Mouse (Mus musculus): ENCODE data around the gene Pcyox1.

Gene Pcyox1

DNA sequence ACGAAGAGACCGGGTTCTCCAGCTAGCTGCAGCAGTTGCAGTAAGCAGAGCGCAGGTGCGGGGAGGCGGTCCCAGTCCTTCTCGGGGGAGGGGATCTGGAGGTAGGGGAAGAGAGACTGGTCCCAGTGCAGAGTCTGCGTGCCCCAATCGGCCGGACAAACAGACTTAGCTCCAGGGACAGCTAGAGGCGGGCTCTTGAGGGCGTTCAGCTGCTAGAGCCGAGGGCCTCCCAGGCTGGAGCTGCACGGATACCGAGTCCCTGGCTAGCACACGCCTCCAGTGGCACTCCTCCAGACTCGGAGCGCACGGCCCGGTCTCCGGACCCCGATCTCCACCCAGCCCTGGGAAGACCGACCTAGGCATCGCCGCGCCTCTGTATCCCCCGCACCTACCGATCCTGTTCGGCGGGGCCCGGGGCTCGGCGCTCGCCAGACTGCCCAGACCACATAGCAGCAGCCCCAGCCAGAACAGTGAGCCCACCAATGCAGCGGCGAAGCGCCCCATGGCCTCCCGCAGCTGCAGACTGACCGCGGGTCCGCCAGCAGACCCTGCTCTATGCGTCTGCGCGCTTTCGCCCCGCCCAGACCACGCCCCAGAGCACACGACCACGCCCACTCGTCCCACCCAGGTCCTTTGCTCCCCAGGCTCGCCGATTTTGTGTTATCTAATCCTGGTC lies at the start of gene Pcyox1:
Pcyox1 (minus strand) TSS at position 574 of the 676 bp plus-strand sequence.
- DNase-seq (ENCODE audit: low spot score), result peak; percentile 83

DNA sequence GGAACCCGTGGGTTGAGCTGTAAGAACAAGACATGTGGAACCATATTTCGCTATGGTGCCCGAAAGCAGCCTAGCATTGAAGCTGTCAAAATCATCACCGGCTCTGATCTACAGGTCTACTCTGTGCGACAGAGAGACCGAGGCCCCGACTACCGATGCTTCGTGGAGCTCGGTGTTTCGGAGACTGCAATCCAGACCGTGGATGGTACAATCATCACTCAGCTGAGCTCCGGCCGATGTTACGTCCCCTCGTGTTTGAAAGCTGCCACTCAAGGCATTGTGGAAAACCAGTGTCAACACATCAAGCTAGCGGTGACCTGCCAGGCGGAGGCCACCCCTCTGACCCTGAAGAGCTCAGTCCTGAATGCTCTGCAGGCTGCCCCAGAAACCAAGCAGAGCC lies 48.6 kb upstream of the Pcyox1 start:
- no peak for DNase-seq (ENCODE audit: low spot score)

DNA sequence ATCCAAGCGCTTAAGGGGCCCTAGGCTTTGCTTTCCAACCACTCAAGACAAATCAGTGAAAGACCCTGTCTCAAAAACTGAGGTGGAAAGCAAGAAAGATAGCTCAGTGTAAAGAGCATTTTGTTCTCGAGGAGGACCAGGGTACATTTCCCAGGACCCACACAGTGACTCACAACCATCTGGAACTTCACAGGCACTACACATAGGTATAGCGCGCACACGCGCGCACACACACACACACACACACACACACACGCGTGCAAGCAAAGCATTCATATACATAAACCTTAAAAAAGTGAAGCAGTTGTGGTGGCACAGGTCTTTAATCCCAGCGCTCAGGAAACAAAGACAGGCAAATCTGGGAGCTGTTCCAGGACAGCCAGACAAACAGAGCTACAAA lies 44.6 kb upstream of the Pcyox1 start:
- DNase-seq (ENCODE audit: low spot score), result no peak

DNA sequence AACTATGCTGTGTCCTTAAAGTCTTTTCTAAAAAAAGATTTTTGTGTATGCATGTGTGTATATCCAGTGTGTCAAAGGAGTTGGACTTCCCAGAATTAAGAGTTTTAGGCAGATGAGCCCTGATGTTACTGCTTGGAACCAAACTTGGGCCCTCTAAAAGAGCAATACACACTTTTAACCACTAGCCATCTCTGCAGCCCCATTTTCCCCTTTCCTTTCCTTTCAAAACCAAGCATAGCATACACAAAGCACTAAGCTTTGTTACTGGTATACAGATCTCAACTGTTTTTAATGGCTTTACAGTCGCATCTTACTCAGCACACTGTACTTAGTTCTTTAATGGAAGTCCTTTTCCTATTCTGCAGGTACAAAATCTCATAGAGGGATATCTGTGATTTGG lies 42.6 kb upstream of the Pcyox1 start:
- DNase-seq (ENCODE audit: low spot score), result no peak

DNA sequence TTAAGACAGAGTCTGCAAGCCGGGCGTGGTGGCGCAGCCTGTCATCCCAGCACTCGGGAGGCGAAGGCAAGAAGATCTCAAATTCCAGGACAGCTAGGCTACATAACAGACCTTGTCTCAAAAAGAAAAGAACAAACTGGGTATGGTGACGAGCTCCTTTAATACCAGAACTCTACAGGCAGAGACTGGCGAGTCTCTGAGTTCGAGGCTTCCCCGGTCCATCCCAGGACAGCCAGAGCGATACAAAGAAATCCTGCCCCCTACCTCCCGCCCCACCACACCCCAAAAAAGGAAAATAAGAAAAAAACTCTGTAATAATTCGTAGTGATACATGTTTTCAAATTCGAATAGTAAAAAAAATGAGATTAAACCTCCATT lies 42.2 kb upstream of the Pcyox1 start:
- DNase-seq (ENCODE audit: low spot score), result no peak

DNA sequence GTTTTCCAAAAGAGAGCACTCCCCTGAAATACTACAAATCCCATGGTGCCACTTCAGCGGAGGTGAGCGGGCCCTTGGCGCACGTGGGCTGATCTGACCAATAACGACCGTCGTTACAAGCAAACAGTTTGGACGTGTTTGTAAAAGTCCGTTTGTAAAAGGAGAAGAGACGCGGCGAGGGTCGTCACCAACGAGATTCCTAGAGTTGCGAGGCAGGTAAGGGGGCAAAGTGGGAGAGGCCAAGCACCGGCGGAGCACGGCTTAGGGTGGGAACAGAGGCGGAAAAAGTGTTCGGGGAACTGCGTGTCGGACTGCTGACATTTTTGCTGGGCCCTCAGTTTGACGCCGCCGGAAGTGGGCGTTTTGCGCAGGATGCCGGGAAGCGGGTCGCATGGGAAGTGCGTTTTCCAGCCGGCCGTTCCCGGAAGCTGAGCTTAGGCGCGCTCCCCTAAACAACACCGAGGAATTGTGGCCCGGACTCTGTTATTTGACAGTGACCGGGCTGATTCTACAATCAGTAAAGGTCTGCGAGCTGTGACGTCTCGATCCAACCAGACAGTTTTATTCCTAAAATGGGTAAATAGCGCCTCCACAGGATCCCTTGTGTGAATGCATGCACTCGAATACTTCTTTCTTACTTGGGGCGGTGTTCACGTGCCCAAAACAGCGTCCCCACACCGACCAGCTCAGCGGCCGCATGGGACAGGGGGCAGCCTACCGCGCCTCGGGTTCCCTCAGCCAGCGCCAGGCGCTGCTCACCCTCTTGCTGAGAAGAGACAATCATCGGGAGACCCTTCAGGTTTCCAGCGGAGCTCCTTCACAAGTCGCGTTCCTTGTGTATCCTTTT lies 41.5 kb upstream of the Pcyox1 start, which contains the start of gene C87436:
C87436 (plus strand) TSS at position 103 of the 847 bp plus-strand sequence.
- peak; percentile 87 for DNase-seq (ENCODE audit: low spot score)

DNA sequence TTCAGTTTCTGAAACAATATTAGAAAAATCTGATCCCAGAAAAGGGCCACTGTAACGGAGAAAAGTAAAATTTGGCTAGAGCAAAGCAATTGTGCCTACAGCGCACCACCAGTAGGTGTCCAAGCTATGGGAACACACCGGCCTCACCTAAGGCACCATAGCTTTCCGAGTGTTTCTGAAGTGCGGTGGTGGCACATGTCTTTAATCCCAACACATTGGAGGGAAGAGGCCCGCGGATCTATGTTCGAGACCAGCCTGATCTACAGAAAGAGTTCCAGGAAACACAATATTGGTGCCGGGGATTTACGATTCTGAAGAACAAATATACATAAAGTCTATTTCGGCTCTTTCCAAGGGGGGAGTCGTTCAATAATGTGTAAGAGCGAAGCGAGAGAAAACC lies 40.8 kb upstream of the Pcyox1 start:
- DNase-seq (ENCODE audit: low spot score), result peak; percentile 20

DNA sequence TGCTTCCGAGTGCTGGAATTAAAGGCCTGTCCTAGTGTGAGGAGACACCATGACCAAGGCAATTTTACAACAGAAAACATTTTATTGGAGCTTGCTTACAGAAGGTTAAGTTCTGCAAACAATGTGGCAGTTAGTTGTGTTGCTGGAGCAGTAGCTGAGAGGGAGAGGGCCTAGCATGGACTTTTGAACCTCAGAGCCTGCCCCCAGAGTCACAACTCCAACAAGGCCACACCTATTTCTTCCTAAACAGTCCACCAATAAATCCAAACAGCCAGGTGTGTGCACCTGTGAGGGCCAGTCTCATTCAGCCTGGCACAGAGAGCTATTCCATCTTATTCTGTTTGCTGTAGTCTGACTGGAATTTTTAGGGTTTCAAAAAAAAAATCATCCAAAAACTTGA lies 36.7 kb upstream of the Pcyox1 start:
- no peak for DNase-seq (ENCODE audit: low spot score)

DNA sequence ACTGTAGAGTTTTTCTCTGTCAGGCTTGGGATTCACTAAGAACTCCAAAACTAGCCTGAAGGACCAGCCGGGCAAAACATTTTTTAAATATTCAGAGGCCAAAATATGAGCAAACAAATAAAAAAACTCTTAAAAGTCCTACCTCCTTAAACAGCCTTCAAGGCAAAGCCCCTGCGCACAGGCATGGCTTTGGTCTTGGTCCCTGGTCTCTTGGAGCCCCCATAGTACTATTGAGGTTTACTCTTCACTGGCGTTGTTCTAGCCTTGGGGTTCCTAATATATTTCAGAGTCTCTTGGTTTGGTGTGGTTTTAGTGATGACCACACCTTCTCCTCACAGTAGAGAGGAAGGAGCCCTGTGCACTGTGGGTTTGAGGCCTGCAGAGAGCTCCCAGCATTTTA lies 34.6 kb upstream of the Pcyox1 start:
- no peak for DNase-seq (ENCODE audit: low spot score)

DNA sequence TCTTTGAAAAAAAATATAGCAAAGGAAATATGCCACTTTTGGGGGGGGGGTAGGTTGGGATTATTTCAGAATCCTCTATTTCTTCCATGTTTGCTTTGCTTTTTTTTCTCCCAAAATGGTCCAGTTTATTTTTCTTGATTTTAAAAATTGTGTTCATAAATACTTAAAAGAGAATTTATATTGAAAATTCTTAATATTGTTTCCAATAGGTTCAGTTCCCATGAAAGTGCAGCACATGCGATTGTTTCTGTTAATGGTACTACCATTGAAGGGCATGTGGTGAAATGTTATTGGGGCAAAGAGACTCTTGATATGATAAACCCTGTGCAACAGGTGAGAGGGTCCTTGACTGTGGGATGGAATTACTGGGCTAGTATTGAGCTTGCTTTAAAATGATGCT lies 29.4 kb upstream of the Pcyox1 start, which contains the start of gene Gm44790:
Gm44790 (plus strand) TSS at position 301 of the 400 bp plus-strand sequence.
- DNase-seq (ENCODE audit: low spot score), result no peak

DNA sequence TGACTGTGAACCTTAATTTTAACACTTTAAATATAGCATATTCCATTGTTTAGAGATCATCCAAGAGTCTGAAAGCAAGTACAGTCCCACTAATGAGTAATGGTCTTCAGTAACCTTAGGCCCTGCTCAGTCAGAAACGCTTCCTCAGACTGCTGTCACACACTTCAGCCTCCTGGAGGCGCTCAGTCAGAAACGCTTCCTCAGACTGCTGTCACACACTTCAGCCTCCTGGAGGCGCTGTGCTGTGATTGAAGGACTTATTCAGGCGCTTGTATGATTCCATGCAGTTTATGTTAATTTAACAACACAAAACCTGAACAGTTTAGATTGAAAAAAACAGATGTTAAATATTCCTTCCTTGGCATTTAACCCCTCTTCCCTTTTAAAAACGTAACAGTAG lies 23.5 kb upstream of the Pcyox1 start:
- DNase-seq (ENCODE audit: low spot score), result no peak

DNA sequence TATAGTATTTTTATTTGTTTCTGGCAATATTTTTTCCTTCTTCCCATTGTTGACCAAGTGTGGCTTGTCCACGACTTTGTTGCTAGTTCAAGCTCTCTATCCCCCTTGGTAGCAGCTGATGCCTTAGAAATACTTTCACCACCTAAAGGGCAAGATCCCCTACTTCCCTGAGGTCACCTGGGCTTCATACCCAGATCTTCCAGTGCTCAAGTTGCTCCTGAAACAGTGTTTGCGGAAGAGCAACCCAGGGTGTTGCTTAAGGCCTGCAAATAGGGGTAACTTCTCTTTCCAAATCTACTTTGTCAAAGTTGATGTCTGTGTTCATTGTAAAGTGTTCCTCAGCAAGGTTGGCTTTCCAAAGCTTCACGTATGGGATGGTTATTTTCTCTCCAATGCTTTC lies 22.3 kb upstream of the Pcyox1 start:
- DNase-seq (ENCODE audit: low spot score), result no peak

DNA sequence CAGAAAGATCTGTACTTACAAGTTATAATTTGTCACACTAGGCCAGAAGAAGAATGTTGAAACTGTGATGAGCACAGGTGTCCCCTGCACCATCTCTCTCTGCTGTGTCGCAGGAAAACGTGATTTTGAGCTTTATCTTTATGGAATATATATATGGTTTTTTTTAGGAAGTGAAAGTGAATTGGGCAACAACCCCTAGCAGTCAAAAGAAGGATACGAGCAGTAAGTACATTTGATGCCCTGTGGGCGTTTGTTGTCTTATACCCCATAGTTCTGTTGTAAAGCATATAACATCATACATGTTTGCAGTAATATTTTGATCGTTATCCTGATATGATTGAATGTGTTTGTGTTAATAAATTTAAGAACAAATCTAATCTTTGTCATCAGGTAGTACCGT lies 21.8 kb upstream of the Pcyox1 start:
- no peak for DNase-seq (ENCODE audit: low spot score)

DNA sequence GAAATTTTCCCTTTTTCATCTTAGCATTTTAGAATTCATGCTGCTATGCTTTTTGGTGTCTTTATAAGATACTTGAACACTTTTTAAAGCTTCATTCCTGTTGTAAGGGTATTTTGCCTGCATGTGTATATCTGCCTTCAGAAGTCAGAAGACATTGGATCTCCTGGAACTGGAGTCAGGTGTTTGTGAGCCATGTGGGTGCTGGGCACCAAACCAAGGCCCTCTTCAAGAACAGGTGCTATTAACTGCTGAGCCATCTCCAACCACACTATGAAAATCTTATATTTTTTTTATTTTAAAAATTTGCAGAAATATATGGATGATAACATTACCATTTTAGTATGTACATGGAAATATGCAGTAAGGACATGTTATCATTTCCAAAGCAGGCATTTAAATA lies 9.4 kb upstream of the Pcyox1 start:
- DNase-seq (ENCODE audit: low spot score), result no peak

DNA sequence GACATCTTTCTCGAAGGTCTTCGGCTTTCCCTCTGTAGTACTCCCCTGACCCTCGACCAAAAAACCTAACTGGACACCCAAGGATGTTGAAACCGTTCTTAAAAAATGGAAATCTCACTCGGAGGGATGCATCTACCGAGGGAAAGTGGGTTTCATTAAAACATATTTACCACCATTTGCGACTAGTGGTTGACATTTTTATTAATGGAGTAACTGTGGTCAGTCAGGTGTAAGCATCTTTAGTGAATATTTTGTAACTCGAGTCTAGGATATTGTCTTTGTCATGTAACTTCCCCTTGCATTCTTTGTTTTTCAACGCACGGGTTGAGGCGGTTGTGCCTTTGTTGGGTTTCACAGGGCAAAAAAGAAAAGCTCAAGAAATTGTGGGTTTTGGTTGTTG lies 8.0 kb upstream of the Pcyox1 start:
- no peak for DNase-seq (ENCODE audit: low spot score)

DNA sequence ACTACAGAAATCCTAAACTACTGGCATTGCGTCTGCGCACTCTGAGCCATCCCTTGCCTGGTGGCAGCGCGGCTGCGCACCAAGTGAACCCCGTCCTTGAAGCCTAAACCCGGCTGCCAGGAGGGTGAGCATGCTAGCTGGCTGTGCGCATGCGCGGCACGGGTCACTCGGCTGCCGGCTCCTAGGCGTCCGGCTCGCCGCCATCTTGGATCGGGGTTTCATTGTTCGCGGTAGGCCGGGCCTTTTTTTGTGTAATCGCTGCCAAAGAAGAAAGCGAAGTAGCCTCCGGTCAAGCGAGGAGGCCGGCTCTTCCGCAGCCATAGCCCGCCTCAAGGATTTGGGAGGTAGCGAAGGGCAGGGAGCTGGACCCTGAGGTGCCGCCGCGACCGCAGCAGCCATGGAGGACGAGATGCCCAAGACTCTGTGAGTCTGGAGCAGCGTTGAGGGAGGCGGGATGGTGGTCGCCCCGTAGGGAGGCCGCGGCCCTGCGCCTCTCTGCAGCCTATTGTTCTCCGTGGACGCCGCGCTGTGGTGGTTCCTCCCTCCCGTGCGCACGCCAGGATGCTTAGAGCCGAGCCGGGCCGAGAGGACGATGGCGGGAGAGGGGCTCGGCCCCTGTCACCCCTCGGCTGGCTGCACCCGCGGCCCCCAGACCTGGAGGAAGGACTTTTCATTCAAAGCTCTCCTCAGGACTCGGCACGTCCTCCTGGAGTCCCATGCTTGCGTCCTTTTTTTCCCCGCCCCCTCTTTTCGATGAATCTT lies 7.3 kb upstream of the Pcyox1 start, which contains the start of gene Tia1:
Tia1 (plus strand) TSS at position 120 of the 762 bp plus-strand sequence.
- peak; percentile 98 for DNase-seq (ENCODE audit: low spot score)

DNA sequence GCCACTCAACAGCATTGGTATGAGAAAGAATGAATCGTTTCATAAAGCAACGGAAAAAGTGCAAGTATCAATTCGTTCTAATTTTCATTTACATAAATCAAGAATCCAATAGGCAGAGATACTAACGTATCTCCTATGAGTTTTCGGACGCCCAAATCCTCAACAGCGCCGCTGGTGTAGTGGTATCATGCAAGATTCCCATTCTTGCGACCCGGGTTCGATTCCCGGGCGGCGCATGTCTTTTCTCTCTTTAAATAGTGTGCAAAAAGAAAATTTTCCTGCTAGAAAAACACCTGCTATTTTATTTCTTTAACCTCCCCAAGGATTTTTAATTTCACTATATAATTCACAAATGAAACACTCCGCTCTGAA lies 6.8 kb upstream of the Pcyox1 start:
- DNase-seq (ENCODE audit: low spot score), result no peak

DNA sequence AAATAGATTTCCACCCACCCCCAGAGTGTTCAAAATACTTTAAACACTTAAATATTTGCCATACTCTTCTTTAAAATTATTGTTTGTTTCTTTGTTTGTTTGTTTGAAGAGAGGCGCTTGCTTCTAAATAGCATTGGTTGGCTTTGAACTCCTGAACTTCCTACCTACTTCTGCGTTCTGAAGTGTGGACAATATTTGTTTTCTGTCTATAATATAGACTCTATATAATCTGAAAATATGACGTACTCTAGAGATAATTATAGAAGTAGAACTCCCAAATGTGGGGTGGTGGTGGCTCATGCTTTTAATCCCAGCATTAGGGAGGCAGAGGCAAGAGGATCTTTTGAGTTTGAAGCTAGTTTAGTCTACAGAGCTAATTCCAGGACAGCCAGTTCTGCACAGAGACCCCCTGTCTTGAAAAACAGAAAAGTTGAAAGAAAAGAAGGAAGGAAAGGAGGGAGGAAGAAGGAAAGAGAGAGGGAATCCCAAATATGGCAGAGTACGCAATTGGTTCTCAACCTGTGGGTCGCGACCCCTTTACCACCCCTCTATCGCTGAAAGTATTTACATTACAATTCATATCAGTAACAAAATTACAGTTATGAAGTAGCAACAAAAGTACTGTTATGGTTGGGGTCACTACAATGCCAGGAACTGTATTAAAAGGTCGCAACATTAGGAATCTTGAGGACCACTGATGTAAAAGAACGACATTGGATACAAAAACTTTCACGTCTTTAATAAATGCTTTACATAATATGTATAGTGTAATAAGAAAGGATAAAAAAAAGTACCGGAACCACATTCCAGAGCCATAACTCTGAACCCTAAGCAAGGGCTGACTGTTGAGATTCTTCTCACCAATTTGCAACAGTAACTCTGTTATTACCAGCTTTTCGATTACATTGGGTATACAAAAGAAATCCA lies 6.0 kb upstream of the Pcyox1 start:
- no peak for DNase-seq (ENCODE audit: low spot score)

DNA sequence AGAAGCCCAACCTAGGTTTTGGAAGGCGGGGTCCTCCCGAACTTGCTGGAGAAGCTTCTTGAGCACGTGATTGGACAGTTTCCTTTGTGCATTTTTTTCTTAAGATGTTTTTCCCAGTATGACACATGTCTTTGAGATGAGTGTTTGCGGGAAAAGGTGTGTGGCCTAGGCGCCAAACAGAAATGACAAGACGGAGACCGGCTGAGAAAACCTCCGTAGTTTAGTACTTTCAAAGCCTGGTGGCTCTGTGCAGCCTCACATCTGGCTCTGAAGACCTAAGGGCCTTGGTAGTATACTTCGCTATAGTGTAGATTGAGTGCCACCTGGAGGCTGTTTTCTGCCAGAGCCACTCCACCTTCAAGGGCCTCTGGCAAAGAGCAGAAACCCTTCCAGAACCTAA lies 4.0 kb upstream of the Pcyox1 start:
- peak; percentile 65 for DNase-seq (ENCODE audit: low spot score)

DNA sequence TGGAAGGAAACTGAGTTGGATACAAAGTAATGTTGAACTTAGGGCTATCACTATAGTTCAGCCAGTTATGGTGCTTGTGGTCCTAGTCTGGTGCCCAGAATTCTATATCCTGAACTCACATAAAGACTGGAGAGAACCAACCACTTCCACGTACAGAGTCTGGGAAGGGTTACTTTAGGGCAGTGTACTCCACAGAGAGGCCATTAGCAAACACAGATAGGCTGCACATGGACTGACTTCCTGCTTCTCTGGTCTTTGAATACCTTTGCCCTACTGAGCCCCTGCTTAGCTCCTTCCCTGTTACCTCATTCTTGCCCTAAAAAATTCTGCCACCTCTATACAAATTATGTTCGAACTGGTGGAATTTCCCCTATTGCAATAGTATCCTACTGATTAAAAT lies 3.0 kb upstream of the Pcyox1 start:
- DNase-seq (ENCODE audit: low spot score), result no peak

DNA sequence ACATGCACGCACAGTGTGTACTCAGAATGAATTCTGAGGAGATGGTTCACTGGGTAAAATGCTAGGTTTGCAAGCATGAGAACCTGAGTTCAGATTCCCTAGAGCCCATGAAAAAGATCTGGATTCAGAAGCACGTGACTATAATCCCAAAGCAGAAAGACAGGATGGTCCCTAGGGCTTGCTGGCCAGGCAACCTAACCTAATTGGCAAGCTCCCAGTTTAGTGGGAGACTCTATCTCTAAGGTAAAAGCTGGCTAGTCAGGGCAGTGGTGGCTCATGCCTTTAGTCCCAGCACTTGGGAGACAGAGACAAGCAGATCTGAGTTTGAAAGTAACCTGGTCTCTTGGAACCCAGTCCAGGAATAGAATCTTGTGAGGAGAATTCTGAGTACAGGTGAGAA lies 2.0 kb upstream of the Pcyox1 start:
- no peak for DNase-seq (ENCODE audit: low spot score)
